Mouse (Mus musculus) cortical plate, adult 2 months (tissue): ENCODE measurements around the gene Fam102a.

ENCODE experiments used
- CTCF ChIP-seq: fragments of 200-500 bp; IDR thresholded peaks from 2 replicates; pipeline ENCODE4 v1.5.1; 2011; ENCODE audit warnings: mild to moderate bottlenecking, control low read depth, low read length; ENCODE audit not compliant: insufficient read depth; ENCODE audit errors: extremely low read depth
- POLR2A ChIP-seq: fragments of 200-500 bp; IDR thresholded peaks from 2 replicates; pipeline ENCODE4 v1.6.1; 2011; ENCODE audit warnings: mild to moderate bottlenecking, low read length, control low read depth; ENCODE audit not compliant: insufficient read depth; ENCODE audit errors: extremely low read depth

GRCm38 (mm10) chr2:32549764-32550163 lies 14.6 kb downstream of the Fam102a start:
- TF ChIP-seq POLR2A = no peak
- TF ChIP-seq CTCF = no peak
